Mouse (Mus musculus): ENCODE data around the gene Btg1.

GRCm38 (mm10) chr10:96638477-96638876, 21.7 kb downstream of the Btg1 start:
- TF ChIP-seq CTCF (conservative IDR thresholded peaks at IDR 0.05; ENCODE audit: insufficient read depth, insufficient read length, low read depth, low read length), result no peak
- TF ChIP-seq POLR2A (IDR thresholded peaks at IDR 0.05; ENCODE audit: low read depth, low read length), result no peak
